Mouse (Mus musculus) neutrophil, adult 5-6 weeks (primary cell): ENCODE data around the gene Tgfa. TPM values are rescaled to one million over a fixed set of nuclear protein-coding genes. Genes with fewer than 3 reads are reported as not detected.

Experiments used
- total RNA-seq: library from RNA; stranded (forward); fragments of 200-1000 nt; gene quantifications from 2 replicates; pipeline ENCODE4 v1.2.3, GENCODE M21; 2017

Tgfa gene
- total RNA-seq, 1 experiment from 2014 or later: 1.3 TPM

Other genes with a start within 250 kb of the Tgfa start
- gene Dusp11, start 233.6 kb upstream of the Tgfa start, total RNA-seq: 102 and 134 TPM in 2 replicates
- not detected in 2 replicates for gene Figla, start 179.1 kb upstream of the Tgfa start, total RNA-seq
- gene Add2, start 166.5 kb upstream of the Tgfa start, total RNA-seq: 0.37 TPM in 1 of 2 replicates, not detected in the other
- gene Fam136a, start 170.4 kb downstream of the Tgfa start, total RNA-seq: 15.3 and 23.0 TPM in 2 replicates
- gene Snrpg, start 176.1 kb downstream of the Tgfa start, total RNA-seq: 30.7 and 39.0 TPM in 2 replicates
- gene Pcyox1, start 201.9 kb downstream of the Tgfa start, total RNA-seq: 14.5 and 15.2 TPM in 2 replicates
- 146 and 162 TPM in 2 replicates for gene Tia1, start 209.0 kb downstream of the Tgfa start, total RNA-seq
- gene Gm44790, start 231.4 kb downstream of the Tgfa start, total RNA-seq: 1.2 TPM in 1 of 2 replicates, not detected in the other
- 46.2 and 53.4 TPM in 2 replicates for gene C87436, start 243.2 kb downstream of the Tgfa start, total RNA-seq